Mouse (Mus musculus) cortical plate, adult 2 months (tissue): ENCODE measurements around the gene Gm13102. TPM values are rescaled to one million over a fixed set of nuclear protein-coding genes. Genes with fewer than 3 reads are reported as not detected.
"Not testable (repeated sequence)": the region's sequence is repeated elsewhere in the genome, so short reads cannot be mapped to it uniquely, and the experiment has no call there.

Experiments
- H3K27ac ChIP-seq: fragments of 200-500 bp; 2 replicates; pipeline ENCODE4 v1.5.1; 2012; ENCODE audit warnings: low read length, control low read depth, inconsistent platforms; ENCODE audit not compliant: insufficient read depth
- H3K4me1 ChIP-seq: fragments of 200-500 bp; 2 replicates; pipeline ENCODE4 v1.6.1; 2011; ENCODE audit warnings: low read length; ENCODE audit not compliant: control insufficient read depth, insufficient read depth
- H3K4me3 ChIP-seq: fragments of 200-500 bp; 2 replicates; pipeline ENCODE4 v1.5.1; 2011; ENCODE audit warnings: mild to moderate bottlenecking, low read length, control low read depth; ENCODE audit not compliant: insufficient read depth
- polyA plus RNA-seq: library from polyadenylated mRNA; depleted of rRNA; stranded (reverse); fragments of >200 nt; gene quantifications from 2 replicates; pipeline ENCODE4 v1.2.3, GENCODE M21; 2012; rRNA removed

Gm13102 gene
- not detected in 2 replicates for polyA plus RNA-seq

GRCm38 (mm10) chr4:144106174-144106573 lies at the start of gene Gm13102:
Gene Gm13102 (plus strand): TSS chr4:144106474.
- H3K27ac ChIP-seq, H3K4me1 ChIP-seq, H3K4me3 ChIP-seq: not testable (repeated sequence)

GRCm38 (mm10) chr4:144058826-144059225 lies 47.4 kb upstream of the Gm13102 start, which contains the start of gene Pramel4:
Gene Pramel4 (plus strand): TSS chr4:144059126.
- H3K27ac ChIP-seq, H3K4me1 ChIP-seq, H3K4me3 ChIP-seq: not testable (repeated sequence)

Other genes with a start within 250 kb of the Gm13102 start
- gene Pramef6, start 206.1 kb upstream of the Gm13102 start, polyA plus RNA-seq, result not detected in 2 replicates
- gene Pramef25, start 155.5 kb upstream of the Gm13102 start, polyA plus RNA-seq, result not detected in 2 replicates
- not detected in 2 replicates for gene Gm13101, start 139.5 kb upstream of the Gm13102 start, polyA plus RNA-seq
- not detected in 2 replicates for gene Pramef17, start 112.1 kb upstream of the Gm13102 start, polyA plus RNA-seq
- not detected in 2 replicates for gene Pramel4, start 47.3 kb upstream of the Gm13102 start, polyA plus RNA-seq
- not detected in 2 replicates for gene Oog3, start 56.2 kb downstream of the Gm13102 start, polyA plus RNA-seq
- not detected in 2 replicates for gene Oog2, start 84.2 kb downstream of the Gm13102 start, polyA plus RNA-seq
- gene C87977, start 106.8 kb downstream of the Gm13102 start, polyA plus RNA-seq, result not detected in 2 replicates
- not detected in 2 replicates for gene Pramel5, start 174.0 kb downstream of the Gm13102 start, polyA plus RNA-seq
- gene Gm13128, start 223.8 kb downstream of the Gm13102 start, polyA plus RNA-seq, result not detected in 2 replicates